Mouse (Mus musculus) thymus, adult 18-20 months (tissue): ENCODE results near the gene Rpl38.

ENCODE experiments used
- DNase-seq, 2 experiments: peaks; one replicate each; pipeline ENCODE4 v3.0.0; 2022; ENCODE audit warnings: mixed read lengths in 2 of 2

Rpl38 gene

GRCm38 (mm10) chr11:114668301-114668710 is at the start of gene Rpl38:
TSS of gene Rpl38 (plus strand) at chr11:114668524.
- DNase-seq: peak; percentile 80 to 89

GRCm38 (mm10) chr11:114618697-114619417 is 49.5 kb upstream of the Rpl38 start:
- DNase-seq: no peak

GRCm38 (mm10) chr11:114626071-114626690 is 42.1 kb upstream of the Rpl38 start:
- DNase-seq: no peak

GRCm38 (mm10) chr11:114627036-114627435 is 41.3 kb upstream of the Rpl38 start:
- no peak for DNase-seq

- DNase-seq: no peak
Observed at GRCm38 (mm10) chr11:114628032-114628431, 40.3 kb upstream of the Rpl38 start.

- no peak for DNase-seq
Observed at GRCm38 (mm10) chr11:114630044-114630443, 38.3 kb upstream of the Rpl38 start.

DNA sequence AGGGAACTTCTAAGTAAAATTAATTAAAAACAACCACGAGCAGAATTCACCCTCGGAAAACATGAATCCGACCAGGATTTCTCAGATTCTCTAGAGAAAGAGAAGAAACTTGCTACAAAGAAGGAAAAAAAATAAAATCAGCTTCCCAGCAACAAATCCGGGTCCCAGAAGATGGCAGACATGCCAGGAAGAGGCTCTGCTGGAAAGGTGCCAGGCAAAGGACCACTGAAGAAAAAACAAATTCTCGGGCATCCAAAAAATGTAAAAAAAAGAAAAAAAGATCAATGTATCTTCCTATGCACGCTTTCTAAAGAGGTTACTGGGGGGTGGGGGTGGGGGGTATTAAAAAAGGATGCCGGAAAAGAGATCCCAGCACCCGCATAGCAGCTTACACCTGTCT is 36.1 kb upstream of the Rpl38 start:
- no peak for DNase-seq

- peak; percentile 50 to 56 for DNase-seq
Observed at GRCm38 (mm10) chr11:114636292-114636691, 32.0 kb upstream of the Rpl38 start.

- DNase-seq: no peak
Observed at GRCm38 (mm10) chr11:114636727-114637505, 31.4 kb upstream of the Rpl38 start.

GRCm38 (mm10) chr11:114638647-114639290 is 29.6 kb upstream of the Rpl38 start:
- no peak for DNase-seq

- no peak for DNase-seq
Observed at GRCm38 (mm10) chr11:114639681-114640103, 28.6 kb upstream of the Rpl38 start.

DNA sequence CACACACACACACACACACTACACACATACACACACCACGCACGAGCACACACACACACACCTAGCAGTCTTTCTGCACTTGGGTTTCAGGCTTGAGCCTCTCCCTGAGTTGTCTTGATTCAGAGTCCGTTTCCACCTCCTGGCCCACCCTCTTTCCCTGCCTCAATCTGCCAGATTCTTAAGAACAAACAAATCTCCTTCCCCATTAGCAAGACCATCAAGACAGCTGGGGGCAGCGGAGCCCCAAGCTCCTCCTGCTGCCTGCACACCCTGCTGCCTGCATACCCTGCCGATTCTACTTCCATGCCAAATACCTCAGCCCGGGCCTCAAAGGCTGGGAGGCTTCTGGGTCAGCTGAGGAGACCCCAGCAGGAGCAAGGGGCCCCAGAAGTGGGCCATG is 27.7 kb upstream of the Rpl38 start:
- DNase-seq: no peak

DNA sequence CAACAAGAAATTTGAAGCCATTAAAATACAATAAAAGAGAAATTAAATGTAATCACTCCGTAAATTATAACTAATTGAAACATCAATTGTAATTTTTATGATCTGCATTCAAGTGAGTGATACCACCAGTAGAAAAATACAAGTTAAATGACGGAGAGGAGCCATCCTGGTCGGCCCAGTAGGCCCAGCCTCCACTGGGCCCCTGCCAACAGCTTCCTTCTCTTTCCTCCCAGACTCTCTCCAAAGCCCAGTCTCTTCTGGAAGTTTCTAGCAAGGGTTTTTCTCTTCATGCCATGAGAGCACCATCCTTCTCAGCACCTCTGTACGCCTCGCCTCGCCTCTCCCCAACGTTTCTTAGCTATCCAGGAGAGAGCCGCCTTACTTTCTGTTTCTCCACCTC is 27.2 kb upstream of the Rpl38 start:
- no peak for DNase-seq

DNA sequence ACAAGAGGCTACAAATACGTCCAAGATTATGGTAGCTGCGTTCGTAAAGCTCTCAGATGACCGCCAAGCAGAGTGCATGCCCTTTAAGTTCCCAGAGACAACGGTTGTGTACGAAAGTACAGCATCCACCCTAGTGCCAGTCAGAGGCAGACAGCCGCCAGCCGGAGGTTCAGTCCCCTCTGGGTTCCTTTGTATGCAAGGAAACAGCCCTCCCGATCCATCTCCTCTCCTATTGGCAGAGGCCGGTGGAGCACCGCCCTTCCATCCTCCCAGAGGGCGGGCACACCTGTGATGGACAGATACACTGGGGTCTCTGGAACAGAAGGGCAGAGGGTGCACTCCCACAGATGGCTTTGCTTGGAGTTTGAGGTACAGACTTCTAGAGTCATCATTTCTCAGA is 26.1 kb upstream of the Rpl38 start:
- no peak for DNase-seq

GRCm38 (mm10) chr11:114642926-114643325 is 25.4 kb upstream of the Rpl38 start:
- DNase-seq: no peak

DNA sequence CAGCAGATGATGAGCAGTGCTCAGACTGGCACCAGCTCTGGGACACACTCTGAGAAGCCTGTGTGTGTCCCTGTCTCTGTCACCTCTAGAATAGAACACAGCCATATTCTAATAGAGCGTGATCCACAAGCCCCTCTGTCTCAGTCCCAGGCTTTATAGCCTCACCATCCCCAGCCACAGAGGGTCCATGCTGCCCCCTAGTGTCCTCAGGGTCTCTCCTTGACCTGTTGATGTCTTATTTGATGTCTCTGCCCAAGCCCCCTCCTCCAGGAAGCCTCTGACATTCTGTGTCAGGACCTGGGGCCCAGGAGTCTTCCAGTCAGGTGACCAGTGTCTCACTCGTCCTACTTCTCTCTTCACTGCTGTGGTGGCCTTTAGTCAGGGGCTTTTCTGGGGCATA is 24.2 kb upstream of the Rpl38 start:
- DNase-seq: no peak

DNA sequence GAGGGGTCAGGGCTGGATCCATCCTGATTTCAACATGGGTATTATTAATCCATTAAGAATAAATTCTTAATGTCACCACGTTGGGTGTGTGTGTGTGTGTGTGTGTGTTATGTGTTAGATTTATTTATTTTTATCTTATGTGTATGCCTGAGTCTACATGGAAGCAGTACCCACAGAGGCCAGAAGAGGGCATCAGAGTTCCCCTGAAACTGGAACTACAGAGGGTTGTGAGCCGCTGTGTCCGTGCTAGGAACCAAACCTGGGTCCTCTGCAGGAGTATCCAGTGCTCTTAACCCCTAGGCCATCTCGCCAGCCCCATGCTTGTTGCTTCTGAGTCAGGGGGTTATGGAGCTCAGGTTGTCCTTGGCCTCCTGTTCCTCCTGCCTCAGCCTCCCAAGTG is 18.8 kb upstream of the Rpl38 start:
- no peak for DNase-seq

DNA sequence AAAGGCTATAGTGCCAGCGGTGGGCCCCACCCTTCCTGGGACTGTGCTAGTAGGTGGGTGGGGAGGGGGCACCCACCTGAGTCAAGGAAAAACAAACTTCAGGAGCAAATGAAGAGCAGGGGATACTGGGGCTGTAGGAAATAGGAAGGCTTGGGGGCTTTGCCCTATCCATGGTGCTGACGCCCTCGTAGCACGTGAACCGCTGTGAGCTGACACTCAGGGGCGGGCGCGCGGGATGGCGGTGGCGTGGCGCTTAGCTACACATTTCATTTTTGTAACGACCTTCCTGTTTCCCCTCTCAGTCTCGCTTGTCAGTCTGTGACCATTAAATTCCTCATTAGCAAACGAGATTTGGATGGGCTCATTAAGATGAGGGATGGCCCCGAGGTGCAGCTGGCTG is 15.8 kb upstream of the Rpl38 start:
- DNase-seq: no peak

- no peak for DNase-seq
Observed at GRCm38 (mm10) chr11:114653664-114654063, 14.7 kb upstream of the Rpl38 start.

- DNase-seq: no peak
Observed at GRCm38 (mm10) chr11:114654552-114654951, 13.8 kb upstream of the Rpl38 start.

DNA sequence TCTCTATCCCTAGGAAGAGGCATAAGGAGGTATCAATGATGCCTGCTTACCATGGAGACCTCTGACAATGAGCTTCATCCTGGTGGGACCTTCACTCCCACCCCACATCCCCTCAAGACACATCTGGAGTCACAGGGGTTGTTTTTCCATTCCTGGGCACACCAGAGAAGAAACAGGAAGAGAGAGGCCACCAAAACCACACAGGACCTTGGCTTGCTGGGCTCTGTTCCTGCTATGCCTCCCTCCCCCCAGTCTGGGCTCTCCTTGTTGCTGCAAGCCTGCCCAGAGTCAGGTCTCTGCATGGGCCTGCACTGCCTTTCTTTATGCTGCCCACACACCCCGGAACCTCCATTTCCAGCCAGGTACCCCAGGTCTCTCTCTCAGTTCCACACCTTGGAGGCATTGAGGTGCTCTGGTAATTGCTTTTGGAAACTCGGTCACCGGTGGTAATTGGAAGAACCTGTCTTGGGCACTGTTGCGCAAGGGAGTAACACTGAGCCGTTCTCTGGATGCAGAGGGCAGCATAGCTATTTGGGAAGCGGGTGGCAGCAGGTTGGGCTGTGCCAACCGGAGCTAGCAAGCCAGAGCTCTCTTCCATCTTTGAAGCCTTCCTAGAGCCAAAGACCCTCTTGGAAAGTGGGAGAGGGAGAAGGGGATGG is 12.8 kb upstream of the Rpl38 start:
- no peak for DNase-seq

GRCm38 (mm10) chr11:114656994-114657644 is 11.2 kb upstream of the Rpl38 start:
- DNase-seq: no peak
